Mouse (Mus musculus) monocyte, adult 5-6 weeks (primary cell): ENCODE results near the gene Crtap. TPM values are rescaled to one million over a fixed set of nuclear protein-coding genes. Genes with fewer than 3 reads are reported as not detected.
A peak's percentile ranks its signal among the peaks of the same experiment; 100 is the strongest.
"Not testable (repeated sequence)": the region's sequence is repeated elsewhere in the genome, so short reads cannot be mapped to it uniquely, and the experiment has no call there.

ENCODE experiments used
- ATAC-seq: fragments of 153-309, 156-312 bp; replicated peaks from 2 replicates; pipeline ENCODE4 v1.8.0; 2017; ENCODE audit warnings: mild to moderate bottlenecking; ENCODE audit not compliant: low TSS enrichment, insufficient number of reproducible peaks, severe bottlenecking, poor library complexity, low FRiP score
- total RNA-seq: library from RNA; stranded (forward); fragments of 200-1000, 200-491, 200-594 nt; gene quantifications from 3 replicates; pipeline ENCODE4 v1.2.3, GENCODE M21; 2017

Gene Crtap
- total RNA-seq, 1 experiment from 2014 or later: 4.4 TPM

- ATAC-seq: not testable (repeated sequence)
Observed at GRCm38 (mm10) chr9:114371717-114372116, 18.8 kb downstream of the Crtap start.

DNA sequence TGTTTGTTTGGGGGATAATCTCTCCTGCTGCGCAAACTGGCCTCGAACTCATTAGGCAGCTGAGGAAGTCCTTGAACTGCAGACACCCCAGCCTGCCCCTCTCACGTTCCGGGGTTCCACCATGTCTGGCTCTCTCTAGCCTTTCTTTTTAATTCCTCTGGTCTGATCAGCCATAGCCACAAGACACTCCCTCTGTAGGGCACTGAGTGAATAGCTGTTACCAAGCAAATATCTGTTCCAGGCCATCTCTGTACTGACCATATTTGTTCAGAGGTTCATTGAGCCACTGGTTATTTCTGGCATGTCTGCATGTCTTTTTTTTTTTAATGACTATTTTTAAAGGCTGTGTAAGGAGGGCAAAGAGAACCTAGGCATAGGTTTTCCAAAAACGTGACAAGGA is 21.1 kb downstream of the Crtap start:
- ATAC-seq: not testable (repeated sequence)

DNA sequence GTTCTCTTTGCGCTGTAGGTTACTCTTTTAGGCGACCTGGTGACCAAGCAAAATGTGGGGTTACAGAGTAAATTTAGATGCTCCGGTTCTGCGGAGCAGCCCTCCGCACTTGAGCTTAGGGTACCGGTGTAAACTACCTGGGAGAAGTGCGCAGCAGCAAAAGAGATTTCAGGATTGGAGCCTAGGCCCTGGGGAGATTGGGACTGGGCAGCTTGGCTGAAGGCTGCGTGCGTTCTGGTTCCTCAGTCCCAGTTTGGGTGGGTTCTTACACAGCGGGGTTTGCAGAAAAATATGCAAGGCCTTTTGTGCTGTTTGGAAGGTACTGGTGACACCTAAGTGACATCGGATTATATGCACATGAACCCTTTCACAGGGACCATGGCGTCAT is 22.0 kb downstream of the Crtap start:
- ATAC-seq: no peak

GRCm38 (mm10) chr9:114367783-114368470 is 22.5 kb downstream of the Crtap start:
- ATAC-seq: peak; percentile 17; the same call in 1 of the 2 replicates

- ATAC-seq: peak; percentile 96
Observed at GRCm38 (mm10) chr9:114329855-114330254, 60.6 kb downstream of the Crtap start, which contains the start of gene Bcl2a1c. Gene Bcl2a1c, plus strand, starts transcription at chr9:114330135.

- ATAC-seq: not testable (repeated sequence)
Observed at GRCm38 (mm10) chr9:114328332-114328731, 62.1 kb downstream of the Crtap start.

DNA sequence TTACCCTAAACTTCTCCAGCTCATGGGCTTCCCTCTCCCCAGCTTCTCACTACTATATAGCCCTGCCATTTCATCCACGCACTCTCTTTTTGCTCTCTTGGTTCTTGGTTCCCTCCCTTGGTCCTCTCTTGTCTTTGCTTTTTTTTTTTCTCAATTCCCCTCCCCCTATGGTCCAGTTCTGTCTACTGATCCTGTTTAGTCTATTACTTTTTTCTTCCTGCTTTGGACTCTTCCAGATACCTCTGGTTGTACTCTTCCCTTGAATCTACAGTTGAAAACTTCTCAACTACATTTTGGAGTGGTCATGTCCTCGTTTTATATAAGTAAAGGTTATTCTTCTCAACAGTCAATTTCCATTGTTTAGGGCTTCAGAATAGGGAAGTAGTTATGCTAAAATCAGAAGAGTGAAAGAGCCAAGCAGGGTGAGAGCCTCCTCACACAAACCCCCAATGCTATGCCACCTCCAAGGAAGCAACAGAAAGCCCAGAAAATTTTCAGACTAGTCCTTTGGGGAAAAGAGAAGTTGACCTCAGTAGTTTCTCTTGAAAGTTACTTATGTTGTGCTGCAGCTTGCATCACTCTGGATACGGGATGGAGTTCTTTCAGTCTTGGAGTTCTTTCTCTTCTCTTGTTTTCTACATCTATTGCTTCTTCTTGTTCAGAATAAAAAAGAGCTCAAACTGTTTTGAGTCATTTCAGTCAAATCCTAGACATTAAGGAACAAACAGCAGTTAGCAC is 64.3 kb downstream of the Crtap start:
- ATAC-seq: 0 out of 2 replicates have a peak, but pooled peaks have one; percentile 56

Other genes starting within 250 kb of the Crtap start
- gene Bcl2a1c, start 60.5 kb downstream of the Crtap start, total RNA-seq: not detected in 3 replicates
- gene Glb1, start 10.4 kb upstream of the Crtap start, total RNA-seq: 10.1 to 14.1 TPM (median 10.7 TPM) in 3 replicates
- gene Tmppe, start 10.4 kb upstream of the Crtap start, total RNA-seq: 4.4 to 9.6 TPM (median 7.1 TPM) in 3 replicates
- gene Ccr4, start 114.2 kb upstream of the Crtap start, total RNA-seq: 0.19 to 0.43 TPM (median 0.38 TPM) in 3 replicates
- gene C130032M10Rik, start 125.0 kb upstream of the Crtap start, total RNA-seq: not detected in 3 replicates
- 0.10 TPM in 1 of 3 replicates, not detected in the others for gene Trim71, start 173.7 kb upstream of the Crtap start, total RNA-seq
- 32.0 to 44.8 TPM (median 42.1 TPM) in 3 replicates for gene Cnot10, start 249.5 kb upstream of the Crtap start, total RNA-seq